Mouse (Mus musculus) G1E (cell line): ENCODE measurements around the gene Myo1h. TPM values are rescaled to one million over a fixed set of nuclear protein-coding genes. Genes with fewer than 3 reads are reported as not detected.

ENCODE experiments used
- ATAC-seq: 2 replicates; pipeline ENCODE4 v1.8.0; 2016; ENCODE audit warnings: mild to moderate bottlenecking; ENCODE audit not compliant: insufficient number of reproducible peaks, poor library complexity, low FRiP score, severe bottlenecking; ENCODE audit errors: extremely low read depth
- DNase-seq: peaks from one replicate; pipeline ENCODE4 v3.0.0; 2012; ENCODE audit warnings: low spot score
- H3K27me3 ChIP-seq: 2 replicates; pipeline ENCODE4 v1.6.1; 2012; ENCODE audit warnings: mild to moderate bottlenecking, low read length, inconsistent platforms; ENCODE audit not compliant: insufficient read depth
- H3K36me3 ChIP-seq: replicated peaks from 2 replicates; pipeline ENCODE3; 2012; ENCODE audit warnings: mild to moderate bottlenecking, inconsistent platforms
- H3K4me1 ChIP-seq: 2 replicates; pipeline ENCODE4 v1.6.1; 2012; ENCODE audit warnings: low read depth, low read length, inconsistent platforms, mixed read lengths; ENCODE audit not compliant: insufficient read depth
- H3K4me3 ChIP-seq: 2 replicates; pipeline ENCODE4 v1.5.1; 2012; ENCODE audit warnings: low read depth, mild to moderate bottlenecking, inconsistent platforms, low read length, moderate library complexity, mixed read lengths
- H3K9me3 ChIP-seq: replicated peaks from 2 replicates; pipeline ENCODE4 v1.6.1; 2012; ENCODE audit warnings: inconsistent platforms
- CTCF ChIP-seq: IDR thresholded peaks from 2 replicates; pipeline ENCODE4 v1.5.1; 2012; ENCODE audit warnings: low read depth, low read length, inconsistent platforms, mixed read lengths
- GATA1 ChIP-seq: IDR thresholded peaks from 2 replicates; pipeline ENCODE4 v1.6.1; 2012; ENCODE audit warnings: borderline replicate concordance, low read length, inconsistent platforms, mixed read lengths
- GATA2 ChIP-seq: IDR thresholded peaks from 2 replicates; pipeline ENCODE4 v1.6.1; 2012; ENCODE audit warnings: low read depth, low read length, inconsistent platforms, borderline replicate concordance
- POLR2AphosphoS5 ChIP-seq: IDR thresholded peaks from 2 replicates; pipeline ENCODE4 v1.6.1; 2012; ENCODE audit warnings: low read depth, low read length, inconsistent platforms; ENCODE audit not compliant: insufficient replicate concordance
- TAL1 ChIP-seq: conservative IDR thresholded peaks from 2 replicates; pipeline ENCODE4 v1.6.1; 2012; ENCODE audit warnings: low read depth, low read length, inconsistent platforms, mixed read lengths
- polyA plus RNA-seq: library from polyadenylated mRNA; stranded (reverse); fragments of >175 nt; gene quantifications from 2 replicates; pipeline ENCODE4 v1.2.3, GENCODE M21; 2012
- total RNA-seq, 2 experiments: library from RNA; stranded (forward) in 1 of 2; stranded (reverse) in 1 of 2; fragments of 200-1000 nt in 1 of 2; fragments of >200 nt in 1 of 2; fragmentation: Nextera tagmentation in 1 of 2; gene quantifications; 2 replicates each; pipeline ENCODE4 v1.2.3; 2014 to 2017

Myo1h gene
- total and polyA plus RNA-seq, 3 experiments, result 0.66 TPM; not detected in 2

- 0 out of 2 replicates have a peak, but pooled peaks cover 3% of the 10 kb centered on the region for H3K4me1 ChIP-seq
- H3K27me3 ChIP-seq, result peaks cover 4% of the 10 kb centered on the region
- DNase-seq, result no peak
- H3K36me3 ChIP-seq, result no peaks in the 10 kb centered on the region
- TF ChIP-seq CTCF (no peak), TAL1 (no peak), GATA2 (no peak), GATA1 (no peak), POLR2AphosphoS5 (no peak)
- H3K9me3 ChIP-seq, result no peaks in the 10 kb centered on the region
- no peak for ATAC-seq
- no peak overlapping the region for H3K4me3 ChIP-seq
These were observed 11.1 kb downstream of the Myo1h start for GRCm38 (mm10) chr5:114299883-114300610.

- peaks cover 4% of the 10 kb centered on the region; the same call in 1 of the 2 replicates for H3K27me3 ChIP-seq
- no peaks in the 10 kb centered on the region for H3K36me3 ChIP-seq
- no peak for TF ChIP-seq GATA2
- TF ChIP-seq POLR2AphosphoS5, result no peak
- no peak for TF ChIP-seq TAL1
- no peaks in the 10 kb centered on the region for H3K9me3 ChIP-seq
- no peaks in the 10 kb centered on the region for H3K4me1 ChIP-seq
- H3K4me3 ChIP-seq, result no peak overlapping the region
- DNase-seq (no peak), ATAC-seq (no peak)
These were observed 14.2 kb downstream of the Myo1h start for GRCm38 (mm10) chr5:114303166-114303565.

- H3K36me3 ChIP-seq, result no peaks in the 10 kb centered on the region
These were observed 17.5 kb downstream of the Myo1h start for GRCm38 (mm10) chr5:114306496-114306895.

GRCm38 (mm10) chr5:114308765-114309679 is 20.1 kb downstream of the Myo1h start:
- no peak for TF ChIP-seq TAL1
- no peak for TF ChIP-seq CTCF
- no peak for TF ChIP-seq GATA1
- TF ChIP-seq POLR2AphosphoS5, result no peak
- TF ChIP-seq GATA2, result no peak
- ATAC-seq, result no peak
- Histone ChIP-seq H3K27me3 (peaks cover 5% of the 10 kb centered on the region; the same call in 1 of the 2 replicates), H3K4me3 (no peak overlapping the region), H3K4me1 (0 out of 2 replicates have a peak, but pooled peaks cover 4% of the 10 kb centered on the region), H3K9me3 (no peaks in the 10 kb centered on the region), H3K36me3 (no peaks in the 10 kb centered on the region)
- DNase-seq, result no peak

More at GRCm38 (mm10) chr5:114306496-114306895, 17.5 kb downstream of the Myo1h start:
- Histone ChIP-seq H3K9me3 (no peaks in the 10 kb centered on the region), H3K4me3 (no peak overlapping the region), H3K27me3 (peaks cover 10% of the 10 kb centered on the region), H3K4me1 (0 out of 2 replicates have a peak, but pooled peaks cover 4% of the 10 kb centered on the region)
- DNase-seq (no peak), ATAC-seq (no peak)
- TF ChIP-seq CTCF, result no peak
- TF ChIP-seq GATA2, result no peak
- no peak for TF ChIP-seq TAL1
- TF ChIP-seq GATA1, result no peak
- TF ChIP-seq POLR2AphosphoS5, result no peak

GRCm38 (mm10) chr5:114309680-114310036 is 20.7 kb downstream of the Myo1h start:
- Histone ChIP-seq H3K4me1 (0 out of 2 replicates have a peak, but pooled peaks cover 4% of the 10 kb centered on the region), H3K4me3 (no peak overlapping the region), H3K9me3 (no peaks in the 10 kb centered on the region), H3K36me3 (no peaks in the 10 kb centered on the region), H3K27me3 (peaks cover 5% of the 10 kb centered on the region; the same call in 1 of the 2 replicates)
- ATAC-seq, result no peak
- no peak for DNase-seq
- TF ChIP-seq CTCF, result no peak
- no peak for TF ChIP-seq GATA1
- no peak for TF ChIP-seq POLR2AphosphoS5

GRCm38 (mm10) chr5:114323105-114323790 is 34.3 kb downstream of the Myo1h start:
- no peaks in the 10 kb centered on the region for H3K9me3 ChIP-seq
- ATAC-seq (no peak), DNase-seq (no peak)
- H3K27me3 ChIP-seq, result peaks cover 26% of the 10 kb centered on the region
- H3K36me3 ChIP-seq, result no peaks in the 10 kb centered on the region
- H3K4me1 ChIP-seq, result no peaks in the 10 kb centered on the region
- H3K4me3 ChIP-seq, result no peak overlapping the region
- TF ChIP-seq CTCF (no peak), POLR2AphosphoS5 (no peak), GATA1 (no peak), GATA2 (no peak), TAL1 (no peak)
